Mouse (Mus musculus) yolk sac, embryonic 10.5 days (tissue): ENCODE data around the gene Dhh.

Source experiments
- DNase-seq: peaks from one replicate; pipeline ENCODE4 v3.0.0-alpha.2; 2017; ENCODE audit warnings: low spot score

The Dhh gene

GRCm38 (mm10) chr15:98871916-98872888, 26.1 kb downstream of the Dhh start:
- peak; percentile 96 for DNase-seq

- no peak for DNase-seq
Observed at GRCm38 (mm10) chr15:98871070-98871915, 27.0 kb downstream of the Dhh start, which contains the start of gene Kmt2d. Kmt2d (minus strand) TSS chr15:98871204.

GRCm38 (mm10) chr15:98870179-98871069, 27.9 kb downstream of the Dhh start:
- DNase-seq, result no peak

- DNase-seq, result no peak
Observed at GRCm38 (mm10) chr15:98869342-98870178, 28.8 kb downstream of the Dhh start.

- DNase-seq, result peak; percentile 52
Observed at GRCm38 (mm10) chr15:98868346-98869063, 29.8 kb downstream of the Dhh start.

- DNase-seq, result no peak
Observed at GRCm38 (mm10) chr15:98867321-98867720, 31.0 kb downstream of the Dhh start.

GRCm38 (mm10) chr15:98866501-98866900, 31.8 kb downstream of the Dhh start:
- no peak for DNase-seq

- DNase-seq, result no peak
Observed at GRCm38 (mm10) chr15:98865771-98866170, 32.6 kb downstream of the Dhh start.

- no peak for DNase-seq
Observed at GRCm38 (mm10) chr15:98864951-98865350, 33.4 kb downstream of the Dhh start.

- no peak for DNase-seq
Observed at GRCm38 (mm10) chr15:98863451-98863958, 34.8 kb downstream of the Dhh start.

- no peak for DNase-seq
Observed at GRCm38 (mm10) chr15:98861701-98862410, 36.5 kb downstream of the Dhh start.

- DNase-seq, result no peak
Observed at GRCm38 (mm10) chr15:98860921-98861320, 37.4 kb downstream of the Dhh start.

GRCm38 (mm10) chr15:98859319-98860043, 38.9 kb downstream of the Dhh start:
- no peak for DNase-seq

GRCm38 (mm10) chr15:98854214-98854613, 44.1 kb downstream of the Dhh start:
- no peak for DNase-seq

GRCm38 (mm10) chr15:98853161-98853937, 45.0 kb downstream of the Dhh start:
- DNase-seq, result no peak

GRCm38 (mm10) chr15:98852733-98853132, 45.6 kb downstream of the Dhh start:
- DNase-seq, result no peak

GRCm38 (mm10) chr15:98852071-98852470, 46.3 kb downstream of the Dhh start:
- DNase-seq, result no peak
